Mouse (Mus musculus): ENCODE measurements around the gene Izumo2.

The Izumo2 gene

DNA sequence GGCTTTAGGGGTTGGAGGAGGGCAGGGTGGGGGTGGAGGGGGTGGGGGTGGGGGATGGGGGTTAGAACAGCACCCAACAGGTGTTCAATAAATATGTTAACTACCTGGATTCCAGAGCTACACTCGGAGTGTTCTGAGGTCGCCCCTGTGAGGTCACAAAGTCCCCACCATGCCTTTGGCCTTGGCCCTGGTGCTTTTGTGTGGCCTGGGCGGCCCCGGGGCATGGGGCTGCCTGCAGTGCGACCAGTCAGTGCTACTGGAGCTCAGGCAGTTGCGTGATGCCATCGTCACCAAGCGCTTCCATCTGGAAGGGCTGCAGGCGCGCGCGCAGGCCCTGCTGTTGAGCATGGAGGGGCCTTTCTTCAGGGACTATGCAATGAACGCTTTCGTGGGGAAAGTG is at the start of gene Izumo2:
Izumo2 (plus strand) TSS at position 169 of the 400 bp plus-strand sequence.
- no peak for DNase-seq (ENCODE audit: low spot score in 2 of 2)

DNA sequence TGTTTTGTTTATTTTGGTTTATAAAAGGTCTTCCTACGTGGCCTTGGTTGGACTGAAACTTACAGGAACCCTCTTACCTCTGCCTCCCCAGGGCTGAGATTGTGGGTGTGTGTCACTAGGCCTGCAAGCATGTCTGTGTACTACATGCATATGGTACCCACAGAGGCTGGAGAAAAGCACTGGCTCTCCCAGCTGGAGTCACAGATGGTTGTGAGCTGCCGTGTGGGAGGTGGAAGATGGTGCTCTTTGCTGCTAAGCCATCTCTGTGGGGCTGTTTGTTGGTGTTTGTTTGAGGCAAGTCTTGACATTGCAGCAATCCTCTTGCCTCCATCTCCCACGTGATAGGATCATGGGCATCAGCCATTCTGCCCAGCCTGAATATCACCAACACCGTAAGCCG is 47.3 kb upstream of the Izumo2 start:
- DNase-seq (ENCODE audit: low spot score in 2 of 2): peak; percentile 63 to 89

DNA sequence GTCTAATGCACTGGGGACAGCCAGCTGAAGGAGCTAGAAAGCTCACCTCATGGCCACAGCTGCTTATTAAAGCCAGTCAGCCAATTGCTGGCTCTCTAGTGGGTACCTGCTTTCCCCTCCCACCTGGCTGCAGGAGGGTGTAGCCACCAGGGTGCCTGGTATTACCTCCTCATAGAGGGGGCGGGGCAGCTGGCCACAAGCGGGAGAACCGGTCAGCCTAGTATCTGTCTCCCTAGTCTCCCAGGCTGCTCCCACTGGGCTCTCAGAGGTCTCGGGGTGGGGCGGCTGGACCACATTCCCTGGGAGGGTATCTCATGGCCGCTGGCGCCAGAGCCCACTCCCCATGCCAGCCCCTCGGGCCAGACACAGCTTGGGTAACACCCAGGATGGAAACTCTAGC is 46.4 kb upstream of the Izumo2 start:
- DNase-seq (ENCODE audit: low spot score in 2 of 2): no peak

DNA sequence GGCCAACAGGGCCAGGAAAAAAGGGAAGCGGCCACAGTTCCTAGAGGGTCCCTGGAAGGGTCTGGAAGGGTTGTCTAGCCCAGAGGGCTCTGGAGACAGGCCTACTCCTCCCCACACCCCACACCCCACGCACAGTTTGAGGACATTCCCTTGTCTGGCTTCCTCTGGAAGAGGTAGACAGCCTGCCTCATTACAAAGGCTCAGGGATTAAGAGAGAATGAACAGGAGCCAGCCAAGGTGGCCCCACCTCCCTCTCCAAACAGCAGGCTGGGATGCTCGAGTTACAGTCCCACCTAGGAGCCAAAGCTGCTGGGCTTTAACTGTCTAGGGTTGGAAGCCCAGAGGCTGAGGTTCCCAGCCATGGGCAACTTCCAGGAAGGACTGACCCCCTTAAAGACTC is 46.0 kb upstream of the Izumo2 start:
- no peak for DNase-seq (ENCODE audit: low spot score in 2 of 2)

DNA sequence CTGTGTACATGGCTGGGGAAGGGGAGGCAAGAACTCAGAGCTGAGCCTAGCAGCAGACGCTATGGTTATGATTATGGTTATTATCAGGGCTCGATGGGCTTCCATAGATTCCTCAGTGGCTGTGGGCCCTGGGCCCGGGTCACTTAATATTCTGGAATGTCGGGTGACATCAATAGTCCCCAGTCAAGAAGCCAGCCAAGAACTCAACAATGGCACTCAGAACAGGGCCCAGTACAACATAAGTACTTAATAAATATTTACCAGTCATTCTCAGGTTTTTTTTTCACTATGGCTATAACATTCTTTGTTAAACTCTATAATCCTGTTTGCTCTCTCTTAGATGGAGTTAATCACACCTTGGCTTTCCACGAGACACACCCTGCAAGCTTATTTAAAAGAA is 45.0 kb upstream of the Izumo2 start:
- DNase-seq (ENCODE audit: low spot score in 2 of 2): no peak

DNA sequence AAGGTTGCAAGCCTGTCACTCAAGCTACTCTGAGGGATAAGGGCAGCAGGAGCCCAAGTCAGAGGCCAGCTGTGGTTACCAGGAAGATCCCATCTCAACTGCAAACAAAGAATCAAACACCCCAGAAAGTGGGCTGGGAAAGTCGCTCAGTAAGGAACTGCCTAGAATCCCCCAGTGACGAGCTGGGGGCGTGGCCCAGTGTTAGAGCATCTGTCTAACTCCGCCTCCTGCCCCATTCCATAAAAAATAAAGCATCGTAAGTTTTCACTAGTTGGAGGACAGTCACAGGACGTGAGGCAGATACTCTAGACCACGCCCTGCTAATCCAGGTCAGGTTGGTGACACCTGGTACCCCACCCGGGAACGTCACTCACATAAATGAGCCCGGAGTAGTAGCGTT is 43.8 kb upstream of the Izumo2 start:
- DNase-seq (ENCODE audit: low spot score in 2 of 2): no peak

DNA sequence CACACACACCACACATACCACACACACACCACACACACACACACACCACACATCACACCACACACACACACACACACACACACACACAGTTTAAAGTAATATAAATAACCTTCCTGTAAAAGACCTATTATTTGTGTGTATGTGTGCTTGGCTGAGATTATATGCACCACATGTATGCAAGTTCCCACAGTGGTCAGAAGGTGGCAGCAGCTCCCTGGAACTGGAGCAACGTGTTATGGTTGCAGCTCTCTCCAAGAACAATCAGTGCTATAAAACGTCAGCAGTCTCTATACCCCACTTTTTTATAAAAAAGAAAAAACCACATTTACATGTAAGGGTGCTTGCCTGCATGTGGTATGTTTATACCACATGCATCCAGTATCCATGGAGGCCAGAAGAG is 42.1 kb upstream of the Izumo2 start:
- DNase-seq (ENCODE audit: low spot score in 2 of 2): no peak

DNA sequence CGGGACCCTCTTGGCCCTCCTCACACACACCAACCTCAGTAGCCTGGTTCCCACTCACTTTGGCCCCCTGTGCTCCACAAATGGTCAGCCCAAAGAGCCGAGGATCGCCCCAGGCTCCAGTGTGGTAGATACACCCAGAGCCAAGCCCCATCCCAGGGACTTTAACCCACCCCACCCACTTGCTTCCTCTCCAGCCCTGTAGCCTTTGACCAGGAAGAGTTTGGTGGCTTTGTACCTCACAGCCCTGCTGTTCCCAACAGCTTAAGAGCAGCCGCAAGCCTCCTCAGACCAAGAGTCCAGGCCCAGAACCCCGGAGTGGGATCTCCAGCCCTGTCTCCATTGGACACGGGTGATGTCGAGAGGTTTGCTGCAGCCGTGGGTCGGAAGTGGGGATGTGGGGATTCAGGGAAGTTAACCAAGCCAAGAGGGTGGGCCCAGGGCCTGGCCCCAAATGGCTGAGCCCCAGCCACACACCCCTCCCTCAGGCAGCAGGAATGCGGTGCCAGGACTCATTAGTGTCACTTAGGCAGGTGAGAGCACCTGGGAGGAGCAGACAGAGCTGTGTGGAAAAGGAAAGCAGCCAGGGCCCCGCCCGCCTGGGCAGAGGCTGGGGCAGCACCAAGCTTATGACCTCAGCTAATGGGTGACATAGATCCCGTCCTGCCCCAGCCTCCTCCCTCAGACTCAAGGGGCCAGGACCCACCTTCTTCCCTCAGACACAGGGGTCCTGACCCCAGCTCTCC is 40.4 kb upstream of the Izumo2 start:
- DNase-seq (ENCODE audit: low spot score in 2 of 2): no peak

DNA sequence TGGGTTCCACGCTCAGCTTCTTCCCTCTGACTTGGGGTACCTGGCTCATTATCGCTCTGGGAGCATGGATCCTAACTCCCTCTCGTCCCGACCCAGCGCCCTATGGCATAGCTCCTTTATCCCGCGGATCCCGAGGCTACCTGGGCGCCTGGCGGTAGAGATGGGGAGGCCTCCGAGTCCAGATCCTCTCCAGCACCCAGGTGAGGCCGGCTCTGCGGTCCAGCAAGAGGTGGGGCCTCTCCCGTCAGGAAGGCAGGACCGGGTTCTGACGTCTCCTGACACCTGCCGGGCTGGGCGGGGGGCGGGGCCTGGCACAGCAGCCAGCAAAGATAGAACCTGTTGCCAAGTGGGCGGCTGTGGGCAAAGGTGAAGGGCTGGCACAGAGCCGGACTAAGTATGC is 39.4 kb upstream of the Izumo2 start:
- DNase-seq (ENCODE audit: low spot score in 2 of 2): no peak

DNA sequence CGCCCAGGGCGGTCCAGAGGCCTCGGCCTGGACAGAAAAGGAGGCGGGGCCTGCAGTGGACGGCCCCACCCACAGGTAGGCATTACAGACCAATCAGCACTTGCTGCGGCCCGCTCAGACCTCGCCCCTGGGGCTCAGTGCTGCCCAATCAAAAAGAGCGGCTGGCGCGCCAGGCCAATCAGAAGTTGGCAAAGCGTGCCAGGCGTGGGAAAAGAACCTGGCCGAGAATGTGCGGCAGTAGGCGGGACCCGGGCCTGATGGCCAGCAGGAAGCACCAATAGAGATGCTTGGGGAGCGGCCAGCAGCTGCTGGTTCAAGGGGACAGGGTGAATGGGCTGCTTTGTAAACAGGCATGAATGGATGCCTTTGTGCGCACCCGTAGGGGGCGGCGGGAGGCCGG is 37.7 kb upstream of the Izumo2 start, which contains the start of gene Myh14:
Myh14 (minus strand) TSS at position 41 of the 400 bp plus-strand sequence.
- peak; percentile 89 to 94 for DNase-seq (ENCODE audit: low spot score in 2 of 2)

DNA sequence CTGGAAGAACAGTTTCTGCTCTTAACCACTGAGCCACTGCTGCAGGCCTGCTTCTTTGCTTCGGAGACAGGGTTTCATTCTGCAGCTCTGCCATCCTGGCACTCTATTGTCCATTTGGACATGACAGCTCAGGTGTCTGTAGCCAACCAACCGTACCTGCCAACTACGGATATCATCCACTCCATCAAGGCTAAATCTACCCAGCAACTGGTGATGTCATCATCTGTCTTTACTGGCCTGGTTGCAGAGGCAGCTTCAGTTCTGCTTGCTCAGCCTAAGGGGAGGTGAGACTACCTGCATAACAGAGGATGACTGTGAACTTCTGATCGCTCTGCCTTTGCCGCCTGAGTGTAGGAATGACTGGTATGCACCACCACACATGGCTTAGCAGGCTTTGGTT is 36.3 kb upstream of the Izumo2 start:
- no peak for DNase-seq (ENCODE audit: low spot score in 2 of 2)

DNA sequence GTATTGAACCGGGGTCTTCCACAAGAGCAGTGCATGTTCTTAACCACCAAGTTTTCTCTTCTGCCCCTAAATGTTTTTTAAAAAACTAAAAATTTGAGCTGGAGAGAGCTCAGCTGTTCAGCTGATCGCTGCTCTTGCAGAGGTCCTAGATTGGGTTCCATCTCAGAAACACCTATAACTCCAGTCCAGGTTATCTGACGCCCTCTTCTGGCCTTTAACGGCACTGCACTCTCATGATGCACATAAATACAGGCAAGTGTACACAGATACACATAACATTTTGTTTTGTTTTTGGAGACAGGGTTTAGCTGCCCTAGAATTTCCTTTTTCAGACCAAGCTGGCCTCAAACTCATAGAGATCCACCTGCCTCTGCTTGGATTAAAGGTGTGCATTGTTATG is 34.0 kb upstream of the Izumo2 start:
- DNase-seq (ENCODE audit: low spot score in 2 of 2): no peak

DNA sequence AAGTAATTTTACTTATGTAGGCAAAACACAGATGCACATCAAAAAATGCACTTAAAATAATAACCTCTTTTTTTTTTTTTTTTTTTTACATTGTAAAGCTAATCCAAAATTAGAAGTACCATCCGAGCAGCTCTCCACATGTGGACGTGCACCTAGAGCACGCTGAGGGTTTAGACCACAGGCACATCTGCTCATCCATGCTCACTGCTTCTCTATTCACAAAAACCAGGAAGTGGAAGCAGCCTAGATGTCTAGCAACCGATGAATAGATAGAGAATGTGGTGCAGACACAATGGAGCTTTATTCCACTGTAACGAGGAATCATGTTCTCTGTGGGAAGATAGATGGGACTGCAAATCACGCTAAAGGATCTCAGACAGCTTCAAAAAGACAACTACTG is 33.4 kb upstream of the Izumo2 start:
- DNase-seq (ENCODE audit: low spot score in 2 of 2): no peak

DNA sequence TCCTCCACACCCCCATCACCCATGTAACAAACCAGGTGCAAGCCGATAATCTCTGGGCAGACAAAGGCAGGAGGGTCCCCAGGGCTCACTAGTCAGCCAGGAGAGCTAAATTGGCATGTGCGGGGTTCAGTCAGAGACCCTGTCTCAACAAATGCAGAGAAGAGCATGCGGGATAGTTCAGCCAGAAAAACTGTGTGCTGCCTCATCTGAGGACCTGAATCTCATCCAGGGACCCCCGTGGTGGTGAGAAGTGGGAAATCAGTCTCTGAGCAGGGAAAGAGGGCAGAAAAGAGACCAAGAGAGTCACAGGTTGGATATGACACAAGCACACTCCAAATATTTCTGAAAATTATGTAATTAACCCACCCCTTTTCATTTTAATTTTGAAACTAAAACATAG is 32.4 kb upstream of the Izumo2 start:
- DNase-seq (ENCODE audit: low spot score in 2 of 2): no peak

DNA sequence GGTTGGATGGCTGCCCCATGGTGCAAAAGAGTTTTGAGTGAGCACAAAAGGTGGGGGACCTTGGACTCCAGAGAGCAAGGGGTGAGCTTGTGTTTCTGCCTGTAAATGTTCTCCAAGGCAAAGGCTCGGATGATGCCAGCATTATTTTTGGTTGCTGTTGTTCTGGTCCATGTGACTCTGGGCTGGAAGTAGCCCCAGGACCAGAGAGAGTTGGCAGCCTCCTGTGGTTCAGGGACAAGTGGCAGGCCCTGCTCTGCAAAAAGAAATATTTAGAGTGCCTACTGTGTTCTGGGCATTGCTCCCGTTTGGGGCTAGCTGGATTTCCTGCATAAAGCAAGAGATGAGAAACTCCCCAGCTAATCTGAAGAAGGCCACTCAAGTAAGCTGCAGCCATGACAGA is 31.9 kb upstream of the Izumo2 start:
- DNase-seq (ENCODE audit: low spot score in 2 of 2): peak; percentile 20 to 55

DNA sequence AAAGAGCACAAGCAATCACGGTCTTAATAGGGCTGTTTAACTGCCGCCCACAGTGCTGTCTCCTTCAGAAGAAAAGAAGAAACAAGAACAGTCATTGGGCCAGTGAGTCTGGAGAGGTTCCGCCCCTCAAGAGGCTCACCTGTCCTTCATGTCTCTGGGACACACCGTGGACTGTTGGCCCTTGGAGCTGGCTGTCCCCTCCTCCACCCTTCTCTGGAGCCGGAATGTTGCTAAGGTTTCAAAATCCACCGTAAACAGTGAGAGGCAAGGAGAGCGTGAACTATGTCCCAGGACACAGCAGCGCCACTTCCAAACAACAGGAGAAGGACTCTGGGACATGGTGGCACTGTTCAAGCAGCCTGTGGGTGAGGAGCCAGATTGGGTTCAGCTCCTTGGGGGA is 24.9 kb upstream of the Izumo2 start:
- DNase-seq (ENCODE audit: low spot score in 2 of 2): no peak

DNA sequence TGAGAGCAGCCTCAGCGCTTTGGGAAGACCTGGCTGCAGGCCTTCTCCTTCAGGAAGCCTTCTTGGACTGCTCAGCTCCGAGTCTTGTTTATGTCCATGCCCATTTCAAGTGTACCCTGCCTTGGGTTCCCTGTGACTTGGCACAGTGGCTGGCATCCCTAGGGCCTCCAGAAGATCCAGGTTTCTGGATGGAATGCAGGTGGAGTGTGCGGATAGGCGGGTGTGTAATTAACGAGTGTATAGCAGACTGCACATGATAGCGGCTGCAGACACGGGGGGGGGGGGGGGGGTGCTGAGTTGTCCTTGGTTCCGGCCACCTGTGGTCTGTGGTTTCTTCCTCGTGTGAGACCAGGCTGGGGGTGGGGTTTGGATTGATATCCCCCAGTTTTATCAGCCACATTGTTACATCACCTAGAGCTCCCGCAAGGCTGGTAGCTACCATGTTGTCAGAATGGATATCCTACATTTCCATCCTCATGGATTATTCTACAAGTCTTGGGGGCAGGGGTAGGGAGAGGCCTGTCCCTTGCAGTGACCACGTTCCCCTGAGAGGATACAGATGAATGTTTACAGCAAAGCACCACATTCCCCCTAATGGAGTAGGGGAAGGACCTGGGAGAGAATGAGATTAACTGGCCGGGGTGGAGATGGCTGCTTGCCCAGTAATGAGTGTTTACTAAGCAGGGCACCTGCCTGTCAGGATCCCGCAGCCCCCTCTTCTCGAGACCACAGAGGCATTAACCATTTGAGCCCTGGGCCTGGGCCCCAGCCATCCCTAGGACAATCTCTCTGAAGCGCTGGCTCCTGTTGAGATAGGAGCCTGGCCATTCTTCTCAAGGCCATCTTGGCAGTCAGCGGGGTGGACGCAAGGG is 22.8 kb upstream of the Izumo2 start:
- DNase-seq (ENCODE audit: low spot score in 2 of 2): no peak

DNA sequence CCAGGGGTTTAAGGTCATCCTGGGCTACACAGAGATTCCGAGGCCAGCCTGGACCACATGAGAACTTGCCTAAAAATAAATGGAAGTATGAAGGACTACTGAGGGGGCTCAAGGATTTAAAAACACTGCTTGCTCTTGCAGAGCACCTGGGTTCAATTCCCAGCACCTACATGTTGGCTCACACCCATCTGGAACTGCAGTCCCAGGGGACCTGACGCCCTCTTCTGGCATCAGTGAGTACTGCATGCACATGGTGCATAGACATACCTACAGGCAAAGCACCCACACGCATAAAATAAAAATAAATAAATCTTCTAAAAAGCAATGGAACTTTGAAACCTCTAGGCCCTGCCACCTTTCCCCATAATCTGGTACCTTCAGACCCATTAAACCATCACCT is 19.7 kb upstream of the Izumo2 start:
- DNase-seq (ENCODE audit: low spot score in 2 of 2): no peak

DNA sequence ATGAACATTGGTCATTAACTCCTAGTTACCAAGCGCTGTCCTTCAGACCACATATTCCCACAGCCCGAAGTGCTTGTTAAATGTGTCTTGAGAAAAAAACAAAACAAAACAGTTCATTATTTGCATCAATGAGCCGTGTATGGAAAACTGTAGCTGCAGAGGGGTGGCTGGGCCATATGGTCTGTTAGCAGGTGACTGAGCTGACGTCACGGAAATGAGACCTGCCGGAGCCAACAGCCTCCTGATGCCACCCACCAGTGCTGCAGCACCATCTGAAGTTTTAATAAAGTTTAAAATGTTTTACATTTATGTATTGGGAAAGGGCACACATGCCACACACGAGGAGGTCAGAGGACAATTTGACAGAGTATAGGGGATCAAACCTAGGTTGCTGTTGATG is 19.2 kb upstream of the Izumo2 start:
- DNase-seq (ENCODE audit: low spot score in 2 of 2): no peak

DNA sequence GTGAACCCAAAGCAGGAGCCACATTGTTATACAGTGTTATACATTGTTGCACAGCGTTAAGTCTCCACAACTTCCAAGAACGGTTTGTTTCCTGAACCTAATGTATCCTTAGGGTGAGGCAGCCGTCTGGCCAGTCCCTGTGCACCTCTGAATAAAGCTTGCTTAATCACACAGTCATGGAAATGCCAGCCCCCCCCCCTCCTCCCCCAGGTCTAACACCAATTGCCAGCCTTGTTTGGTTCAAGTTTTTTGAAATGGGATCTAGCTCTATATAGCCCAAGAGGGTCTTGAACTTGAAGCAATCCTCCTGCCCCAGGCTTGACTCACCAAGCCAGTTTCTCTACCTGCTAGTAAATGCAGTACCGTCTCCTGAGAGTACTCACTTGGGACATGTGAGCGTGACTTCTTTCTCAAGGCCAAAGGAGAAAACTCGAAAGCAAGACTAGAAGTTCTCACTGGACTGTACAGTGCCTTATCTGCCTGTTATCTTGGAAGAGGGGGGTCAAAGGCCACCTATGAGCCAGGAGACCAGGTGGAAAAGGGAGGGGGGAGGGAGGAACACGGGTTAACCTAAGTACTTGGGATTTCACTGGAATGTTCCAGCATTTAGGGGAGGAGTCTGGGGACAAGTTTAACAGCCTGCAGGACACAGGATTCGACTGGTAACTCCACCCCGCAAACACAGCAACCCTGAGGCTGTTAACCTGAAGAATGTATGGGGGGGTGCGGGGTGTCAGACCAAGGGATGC is 14.9 kb upstream of the Izumo2 start:
- no peak for DNase-seq (ENCODE audit: low spot score in 2 of 2)

DNA sequence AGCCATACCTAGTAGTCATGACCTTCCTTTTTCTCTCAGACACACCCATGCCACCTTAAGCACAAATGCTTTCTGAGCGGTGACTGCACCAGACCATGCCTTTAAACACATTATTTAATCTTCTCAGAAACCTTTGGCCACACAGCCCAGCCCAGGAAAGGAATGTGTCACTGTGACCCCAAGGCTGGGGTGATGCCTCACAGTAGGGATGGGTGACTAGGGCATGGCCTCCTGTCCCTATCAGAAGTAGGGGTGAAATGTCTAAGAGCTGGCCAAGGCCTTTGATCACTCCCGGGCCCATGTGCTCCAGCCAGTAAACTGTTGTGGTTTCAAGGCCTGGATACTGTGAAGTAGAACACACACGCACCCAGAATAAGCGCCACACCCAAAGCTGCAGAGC is 13.3 kb upstream of the Izumo2 start:
- DNase-seq (ENCODE audit: low spot score in 2 of 2): no peak

DNA sequence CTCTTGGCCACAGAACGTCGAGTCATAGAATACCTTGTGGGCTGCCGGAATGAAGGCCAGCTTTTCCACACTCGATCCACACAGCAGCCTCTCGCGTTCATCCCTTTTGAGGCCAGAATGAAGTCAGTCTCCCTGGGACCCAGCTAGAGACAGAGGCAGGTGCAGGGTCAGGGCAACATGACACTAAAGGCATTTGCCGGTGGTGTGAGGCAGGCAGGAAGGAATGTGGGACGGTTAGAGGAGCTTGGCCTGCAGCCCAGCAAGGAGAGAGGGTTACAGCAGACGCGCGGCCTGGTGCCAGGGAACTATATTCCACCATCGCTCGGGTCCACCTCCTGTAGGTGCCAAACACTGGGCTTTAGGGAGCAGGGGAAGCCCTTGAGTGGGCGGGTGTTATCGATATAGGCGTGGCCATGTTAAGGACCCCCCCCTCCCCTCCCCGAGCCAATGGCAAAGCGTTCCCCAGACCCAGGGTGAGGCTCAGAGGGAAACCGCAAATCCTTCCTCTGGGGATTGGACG is 11.3 kb upstream of the Izumo2 start:
- DNase-seq (ENCODE audit: low spot score in 2 of 2): no peak
